Mouse (Mus musculus) mouse embryonic stem cell (cell line): ENCODE data around the gene Btf3.

Source experiments
- in situ Hi-C, 2 experiments: fragments of 300-500 bp; cut with MboI; formaldehyde crosslinking; loops; 1 replicate in 1 of 2; 3 replicates in 1 of 2; pipeline ENCODE4 v1.14.3; 2019 to 2020; ENCODE audit warnings: low sequenced_read_pairs in 2 of 2, low pct_unique_long_range_greater_than_20kb in 1 of 2, mixed read lengths in 1 of 2; ENCODE audit not compliant: unreplicated experiment in 1 of 2

Btf3 gene

GRCm38 (mm10) chr13:98291712-98292111 is 25.1 kb downstream of the Btf3 start:
- in situ Hi-C loops, result no loop called here

GRCm38 (mm10) chr13:98290719-98291118 is 26.1 kb downstream of the Btf3 start:
- in situ Hi-C loops, result no loop called here

- in situ Hi-C loops, result no loop called here
Observed at GRCm38 (mm10) chr13:98280990-98281650, 35.7 kb downstream of the Btf3 start.

GRCm38 (mm10) chr13:98279686-98280085 is 37.1 kb downstream of the Btf3 start, which contains the start of gene Gm21976:
Gm21976 (plus strand) TSS chr13:98279887.
- in situ Hi-C loops, result no loop called here

- in situ Hi-C loops, result no loop called here
Observed at GRCm38 (mm10) chr13:98277501-98277900, 39.3 kb downstream of the Btf3 start.

GRCm38 (mm10) chr13:98276253-98276652 is 40.6 kb downstream of the Btf3 start:
- in situ Hi-C loops, result no loop called here

GRCm38 (mm10) chr13:98275646-98276045 is 41.2 kb downstream of the Btf3 start:
- in situ Hi-C loops, result no loop called here

- in situ Hi-C loops, result no loop called here
Observed at GRCm38 (mm10) chr13:98274023-98274422, 42.8 kb downstream of the Btf3 start.

GRCm38 (mm10) chr13:98264111-98264510 is 52.7 kb downstream of the Btf3 start:
- in situ Hi-C loops, result no loop called here

- in situ Hi-C loops, result no loop called here
Observed at GRCm38 (mm10) chr13:98263458-98263987, 53.3 kb downstream of the Btf3 start.

- in situ Hi-C loops, result no loop called here
Observed at GRCm38 (mm10) chr13:98262636-98263457, 54.0 kb downstream of the Btf3 start, which contains the start of the genes Utp15 and Ankra2. Utp15 (minus strand) TSS chr13:98263041. Ankra2 (plus strand) TSS chr13:98263074.
